Mouse (Mus musculus): ENCODE measurements at regions not wholly inside any gene's neighbourhood (a gene's known extent, or its start where the extent isn't known, plus 50 kb on each side); places are given as distances from the start of the nearest gene placed in this dataset.
"Not testable (repeated sequence)": the region's sequence is repeated elsewhere in the genome, so short reads cannot be mapped to it uniquely, and the experiment has no call there.

GRCm38 (mm10) chr9:41446431-41447203 lies 285.1 kb upstream of the Ubash3b start:
- no peak for DNase-seq (ENCODE audit: low spot score)

- no peak for DNase-seq (ENCODE audit: low spot score)
These were observed 280.9 kb upstream of the Ubash3b start for GRCm38 (mm10) chr9:41442418-41442817.

GRCm38 (mm10) chr9:41439979-41440378 lies 278.5 kb upstream of the Ubash3b start:
- no peak for DNase-seq (ENCODE audit: low spot score)

- DNase-seq (ENCODE audit: low spot score), result no peak
These were observed 276.6 kb upstream of the Ubash3b start for GRCm38 (mm10) chr9:41438141-41438540.

- no peak for DNase-seq (ENCODE audit: low spot score)
These were observed 269.2 kb upstream of the Ubash3b start for GRCm38 (mm10) chr9:41430391-41431343.

- DNase-seq (ENCODE audit: low spot score), result no peak
These were observed 268.4 kb upstream of the Ubash3b start for GRCm38 (mm10) chr9:41429711-41430390.

- no peak for DNase-seq (ENCODE audit: low spot score)
These were observed 267.7 kb upstream of the Ubash3b start for GRCm38 (mm10) chr9:41429236-41429635.

- DNase-seq (ENCODE audit: low spot score), result no peak
These were observed 265.2 kb upstream of the Ubash3b start for GRCm38 (mm10) chr9:41426698-41427097.

GRCm38 (mm10) chr9:41425225-41425624 lies 263.7 kb upstream of the Ubash3b start:
- DNase-seq (ENCODE audit: low spot score), result no peak

- DNase-seq (ENCODE audit: low spot score), result no peak
These were observed 252.3 kb upstream of the Ubash3b start for GRCm38 (mm10) chr9:41413791-41414190.

GRCm38 (mm10) chr9:41413091-41413490 lies 251.6 kb upstream of the Ubash3b start:
- DNase-seq (ENCODE audit: low spot score), result not testable (repeated sequence)

GRCm38 (mm10) chr9:41412174-41412757 lies 250.8 kb upstream of the Ubash3b start:
- DNase-seq (ENCODE audit: low spot score), result no peak

GRCm38 (mm10) chr9:41408301-41408700 lies 246.8 kb upstream of the Ubash3b start:
- no peak for DNase-seq (ENCODE audit: low spot score)

- DNase-seq (ENCODE audit: low spot score), result no peak
These were observed 245.6 kb upstream of the Ubash3b start for GRCm38 (mm10) chr9:41407078-41407477.

- DNase-seq (ENCODE audit: low spot score), result no peak
These were observed 241.4 kb upstream of the Ubash3b start for GRCm38 (mm10) chr9:41402942-41403341.

- no peak for DNase-seq (ENCODE audit: low spot score)
These were observed 239.5 kb upstream of the Ubash3b start for GRCm38 (mm10) chr9:41400950-41401349.

- no peak for DNase-seq (ENCODE audit: low spot score)
These were observed 234.0 kb upstream of the Ubash3b start for GRCm38 (mm10) chr9:41395471-41395870.

GRCm38 (mm10) chr9:41391591-41392320 lies 230.3 kb upstream of the Ubash3b start:
- DNase-seq (ENCODE audit: low spot score), result no peak

GRCm38 (mm10) chr9:41379283-41379682 lies 217.8 kb upstream of the Ubash3b start:
- no peak for DNase-seq (ENCODE audit: low spot score)

GRCm38 (mm10) chr9:41378627-41379231 lies 217.2 kb upstream of the Ubash3b start:
- no peak for DNase-seq (ENCODE audit: low spot score)
